Mouse (Mus musculus): ENCODE data around the gene Rere.

DNA sequence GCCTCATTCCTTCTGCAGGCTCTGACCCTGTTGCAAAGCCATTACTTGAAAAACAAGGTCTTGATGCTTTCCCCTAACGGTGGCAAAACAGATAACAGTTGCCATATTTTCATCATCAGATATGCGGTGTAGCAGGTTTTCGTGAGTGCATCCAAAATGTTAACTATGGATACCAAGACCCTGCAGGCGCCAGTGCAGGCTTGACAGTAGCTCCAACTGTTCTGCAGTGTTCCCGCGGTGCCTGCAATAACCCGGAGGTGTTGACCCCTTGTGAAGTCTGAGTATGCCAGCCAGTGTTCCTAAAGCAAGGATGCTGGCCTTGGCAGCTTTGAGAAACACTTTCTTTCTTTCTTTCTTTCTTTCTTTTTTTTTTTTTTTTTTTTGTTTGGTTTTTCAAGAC lies 26.3 kb upstream of the Rere start:
- TF ChIP-seq SMC3 (IDR thresholded peaks at IDR 0.05; ENCODE audit: low read depth, low read length) (no peak), CTCF (IDR thresholded peaks at IDR 0.05 in 2 of 3, conservative IDR thresholded peaks at IDR 0.05 in 1 of 3; ENCODE audit: control insufficient read depth in 1 of 3, insufficient read depth in 1 of 3, low read depth in 2 of 3, low read length in 3 of 3, poor library complexity in 1 of 3, severe bottlenecking in 1 of 3) (no peak), MXI1 (IDR thresholded peaks at IDR 0.05; ENCODE audit: low read depth, low read length) (no peak), POLR2A (IDR thresholded peaks at IDR 0.05; ENCODE audit: control insufficient read depth in 1 of 2, insufficient read depth in 1 of 2, low read depth in 1 of 2, low read length in 2 of 2, poor library complexity in 1 of 2) (no peak), NELFE (IDR thresholded peaks at IDR 0.05; ENCODE audit: low read depth, low read length) (no peak), TBP (IDR thresholded peaks at IDR 0.05; ENCODE audit: low read depth, low read length) (no peak), TAL1 (IDR thresholded peaks at IDR 0.05; ENCODE audit: low read length) (no peak), EP300 (IDR thresholded peaks at IDR 0.05; ENCODE audit: low read depth in 1 of 2, low read length in 2 of 2) (no peak), GABPA (IDR thresholded peaks at IDR 0.05; ENCODE audit: low read depth, low read length) (no peak)

All from MEL (cell line).